Mouse (Mus musculus) T-helper 17 cell (primary cell): Measurements from ENCODE around the gene Trmt10c.
"Not testable (repeated sequence)": the region's sequence is repeated elsewhere in the genome, so short reads cannot be mapped to it uniquely, and the experiment has no call there.

ENCODE experiments used
- in situ Hi-C, 2 experiments: fragments of 300-600 bp; cut with MboI, MseI; formaldehyde crosslinking; loops; 1 replicate in 1 of 2; 2 replicates in 1 of 2; pipeline ENCODE4 v1.15.1; 2025; ENCODE audit warnings: high pct_unique_total_duplicates in 2 of 2

The Trmt10c gene

DNA sequence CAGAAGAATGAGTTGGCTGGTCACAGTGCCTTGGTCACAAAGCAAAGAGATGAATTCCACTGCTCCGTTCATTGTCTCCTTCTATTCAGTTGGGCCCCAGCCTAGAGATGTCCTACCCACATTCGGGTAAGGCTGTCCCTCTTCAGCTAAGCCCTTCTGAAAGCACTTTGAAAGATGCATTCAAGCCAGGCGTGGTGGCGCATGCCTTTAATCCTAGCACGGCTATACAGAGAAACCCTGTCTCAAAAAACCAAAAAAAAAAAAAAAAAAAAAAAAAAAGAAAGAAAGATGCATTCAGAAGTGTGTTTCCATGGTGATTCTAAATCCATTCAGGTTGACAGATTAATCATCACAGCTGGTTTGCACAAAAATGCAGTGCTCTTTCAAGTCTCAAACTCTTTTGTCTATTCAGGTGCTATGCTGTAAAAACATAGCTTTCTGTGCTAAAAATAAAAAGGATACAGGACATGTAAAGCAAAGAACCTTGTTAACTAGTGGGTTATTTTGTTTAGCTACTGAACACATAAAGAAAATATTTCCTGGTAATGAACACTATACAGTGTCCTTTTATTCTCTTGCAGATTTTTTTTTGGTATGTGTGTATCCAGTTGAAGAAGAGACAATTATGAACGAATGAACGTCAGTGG lies 19.4 kb upstream of the Trmt10c start:
- in situ Hi-C loops: no loop called here

DNA sequence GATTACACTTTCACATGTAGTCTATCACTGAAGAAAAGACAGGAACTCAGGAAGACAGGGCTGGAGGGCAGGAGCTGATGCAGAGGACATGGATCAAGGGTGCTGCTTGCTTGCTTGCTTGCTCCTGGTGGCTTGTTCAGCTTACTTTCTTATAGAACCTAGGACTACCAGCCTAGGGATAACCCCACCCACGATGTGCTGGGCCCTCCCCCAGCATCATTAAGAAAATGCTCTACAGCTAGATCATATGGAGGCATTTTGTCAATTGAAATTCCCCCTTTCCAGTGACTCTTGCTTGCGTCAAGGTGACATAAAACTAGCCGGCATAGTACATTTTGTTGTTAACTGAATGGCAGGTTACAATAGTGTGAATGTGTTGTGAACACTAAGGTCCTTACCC lies 18.3 kb upstream of the Trmt10c start:
- in situ Hi-C loops: no loop called here

DNA sequence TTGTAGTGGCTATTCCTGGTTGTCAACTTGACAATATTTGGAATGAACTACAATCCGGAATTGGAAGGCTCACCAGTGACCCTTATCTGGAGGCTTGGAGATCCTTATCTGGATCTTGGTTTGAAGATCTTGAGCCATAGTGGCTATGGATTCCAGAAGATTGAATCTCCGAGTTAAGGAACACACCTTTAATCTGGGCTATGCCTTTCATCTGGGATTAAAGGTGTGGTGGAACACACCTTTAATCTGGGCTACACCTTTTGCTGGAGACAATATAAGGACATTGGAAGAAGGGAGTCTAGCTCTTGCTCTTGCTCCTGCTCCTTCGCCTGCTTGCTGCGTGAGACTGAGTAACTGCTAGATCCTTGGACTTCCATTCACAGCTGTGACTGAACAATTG lies 10.4 kb upstream of the Trmt10c start, which contains the start of gene Senp7:
Senp7 (plus strand) TSS at position 301 of the 400 bp plus-strand sequence.
- in situ Hi-C loops: not testable (repeated sequence)

DNA sequence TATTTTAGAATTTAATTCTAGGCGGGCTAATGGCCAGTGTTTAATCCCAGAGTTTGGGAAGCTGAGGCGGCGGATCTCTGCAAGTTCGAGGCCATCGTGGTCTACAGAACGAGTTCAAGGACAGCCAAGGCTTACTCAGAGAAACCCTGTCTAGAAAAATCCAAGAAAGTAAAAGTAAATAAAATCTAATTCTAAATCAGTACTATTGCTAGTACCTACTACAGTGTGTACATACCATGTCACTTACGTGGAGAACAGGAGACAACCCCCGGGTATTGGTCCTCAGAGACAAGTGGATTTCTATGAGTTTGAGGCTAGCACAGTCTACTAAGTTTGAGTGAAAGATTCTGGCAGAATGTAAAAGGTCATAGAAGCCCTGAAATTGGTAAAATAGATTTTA lies 471 bp upstream of the Trmt10c start:
- in situ Hi-C loops: loop anchor here in 1 of 2 experiments (5.0 kb wide), 1 partner anchor 34 kb away; no protein-coding TSS in a partner anchor

DNA sequence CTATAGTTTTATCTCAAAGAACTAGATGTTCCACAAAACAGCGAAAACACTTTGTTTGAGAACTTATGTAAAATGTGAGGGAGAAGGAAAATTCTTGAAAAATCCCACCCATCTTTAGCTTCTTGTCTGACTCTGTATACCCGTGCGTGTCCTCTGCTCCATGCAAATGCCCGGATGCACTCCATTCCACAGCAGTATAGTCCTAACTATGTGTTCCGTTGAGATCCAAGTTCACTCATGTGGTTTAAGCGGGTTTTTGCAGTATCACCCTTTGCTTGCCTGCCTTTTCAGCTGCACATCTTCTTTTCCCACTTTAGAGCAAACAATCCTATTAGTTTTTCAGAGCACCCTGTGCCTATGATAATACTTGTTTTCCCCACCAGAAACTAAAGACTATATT lies 1.1 kb downstream of the Trmt10c start:
- in situ Hi-C loops: loop anchor here in 1 of 2 experiments (5.0 kb wide), 1 partner anchor 36 kb away; no protein-coding TSS in a partner anchor

DNA sequence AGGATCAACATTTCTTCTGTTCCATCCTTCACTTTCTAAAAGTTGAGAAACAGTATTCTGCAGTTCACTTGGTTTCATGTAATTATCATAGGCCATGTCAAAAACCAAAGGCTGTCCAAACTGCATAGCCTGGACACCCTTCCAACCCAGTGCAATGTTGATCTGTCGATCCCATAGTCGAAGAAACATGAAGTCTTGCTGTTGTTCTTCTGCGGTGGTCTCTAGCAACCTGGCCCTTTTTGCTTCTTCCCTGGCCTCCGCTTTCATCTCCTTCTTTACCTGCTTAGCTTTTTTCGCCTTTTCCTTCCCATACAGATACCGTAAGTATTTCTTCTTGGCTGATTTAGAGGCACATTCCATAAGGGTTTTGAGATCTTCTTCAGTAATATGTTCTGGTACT lies 3.1 kb downstream of the Trmt10c start:
- in situ Hi-C loops: no loop called here

DNA sequence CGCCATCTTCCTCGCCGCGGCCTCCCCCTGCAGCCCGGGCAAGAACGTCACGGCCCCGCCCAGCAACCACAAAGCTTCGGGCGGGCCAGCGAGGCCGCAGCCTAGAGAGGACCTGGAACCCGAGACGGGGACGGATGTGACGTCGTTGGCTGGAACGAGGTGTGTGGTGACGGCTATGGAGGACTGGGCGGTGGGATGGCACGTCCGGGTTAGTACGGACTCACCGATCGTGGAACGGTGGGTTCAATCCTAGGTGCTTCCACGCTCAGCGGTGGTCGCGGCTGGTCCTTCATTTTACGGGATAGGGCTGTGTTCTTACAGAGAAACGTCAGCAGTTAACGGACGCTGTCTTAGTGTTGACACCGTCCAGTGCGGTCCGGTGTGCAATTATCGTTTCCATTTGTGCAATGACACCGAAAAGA lies 7.9 kb downstream of the Trmt10c start, which contains the start of gene Pcnp:
Pcnp (minus strand) TSS at position 79 of the 422 bp plus-strand sequence.
- in situ Hi-C loops: loop anchor here (5.0 kb wide), 1 partner anchor 57 kb away; the partner anchor contains the start of gene Zbtb11 (in 2 of the 2)

DNA sequence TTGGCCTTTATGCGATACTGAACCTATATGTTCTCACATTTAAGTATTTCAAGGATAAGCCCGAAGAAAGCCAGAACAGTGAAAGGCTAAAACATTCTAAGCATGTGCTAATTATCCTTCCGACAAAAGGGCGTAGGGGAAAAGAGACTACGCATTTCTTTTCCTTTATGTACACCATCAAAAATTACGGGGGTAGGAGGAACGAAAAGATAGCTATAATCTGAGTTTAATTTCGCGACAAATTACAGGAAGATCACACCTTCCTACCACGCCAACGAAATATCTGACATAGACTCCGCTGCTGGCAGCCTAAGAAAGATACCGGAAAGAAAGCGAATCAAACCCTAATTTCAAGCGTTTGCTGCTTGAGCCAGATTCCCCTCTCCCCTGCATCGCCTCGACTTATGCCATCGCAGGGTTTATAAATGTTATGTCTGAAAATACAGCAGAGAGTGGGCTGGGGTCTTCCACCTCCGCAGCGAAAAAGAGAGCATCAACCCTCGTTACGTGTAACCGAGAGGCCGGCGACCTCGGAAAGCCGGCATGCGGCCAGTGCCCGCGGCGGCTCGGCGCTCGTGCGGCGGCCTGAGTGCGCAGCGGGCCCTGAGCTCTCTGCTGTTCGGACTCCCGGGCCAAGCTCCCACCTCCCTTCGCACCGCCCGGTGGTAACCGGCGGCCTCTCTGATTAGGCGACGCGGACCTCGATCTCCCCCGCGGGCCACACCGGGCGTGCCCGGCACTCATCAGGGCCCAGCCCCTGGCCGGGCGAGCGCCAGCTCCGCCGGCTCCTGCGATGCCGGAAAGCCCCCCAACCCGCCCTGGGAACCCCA lies 8.7 kb downstream of the Trmt10c start:
- in situ Hi-C loops: loop anchor here (5.0 kb wide), 1 partner anchor 57 kb away; the partner anchor contains the start of gene Zbtb11 (in 2 of the 2)

DNA sequence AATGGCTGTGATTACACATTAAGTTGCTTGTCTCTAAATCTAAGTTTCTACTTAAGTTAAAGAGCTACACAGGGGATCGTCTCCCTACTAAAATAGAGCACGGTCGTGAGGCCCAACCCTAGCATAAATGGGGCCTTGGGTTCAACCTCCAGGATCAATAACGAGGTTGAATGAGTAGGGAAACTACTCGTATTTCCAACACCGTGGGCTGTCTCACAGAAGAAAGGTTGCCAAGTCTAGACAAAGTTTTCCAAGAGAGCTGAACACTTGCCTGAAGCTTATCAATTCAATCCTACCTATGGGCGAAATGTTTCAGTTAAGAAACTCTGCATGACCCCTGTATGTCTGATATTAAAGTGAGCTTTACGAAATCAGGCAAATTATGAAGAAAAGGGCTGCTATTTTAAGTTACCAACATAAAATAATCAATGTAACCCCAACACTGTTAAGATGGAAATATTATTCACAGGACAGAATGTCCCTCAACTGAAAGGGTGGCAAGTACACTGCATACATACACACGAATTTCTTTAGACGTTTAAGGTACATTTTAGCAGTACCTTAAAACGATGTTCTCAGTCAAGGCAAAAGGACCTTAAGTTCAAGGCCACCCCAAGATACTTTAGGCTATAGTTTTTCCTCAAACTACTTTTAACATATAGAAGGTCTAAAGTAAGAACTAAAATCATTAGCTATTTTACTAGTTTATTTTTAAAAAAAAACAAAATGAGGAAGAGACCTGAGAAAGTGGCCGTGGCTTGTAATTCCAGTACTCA lies 9.6 kb downstream of the Trmt10c start:
- in situ Hi-C loops: loop anchor here (5.0 kb wide), 1 partner anchor 56 kb away; the partner anchor contains the start of gene Zbtb11 (in 2 of the 2)

DNA sequence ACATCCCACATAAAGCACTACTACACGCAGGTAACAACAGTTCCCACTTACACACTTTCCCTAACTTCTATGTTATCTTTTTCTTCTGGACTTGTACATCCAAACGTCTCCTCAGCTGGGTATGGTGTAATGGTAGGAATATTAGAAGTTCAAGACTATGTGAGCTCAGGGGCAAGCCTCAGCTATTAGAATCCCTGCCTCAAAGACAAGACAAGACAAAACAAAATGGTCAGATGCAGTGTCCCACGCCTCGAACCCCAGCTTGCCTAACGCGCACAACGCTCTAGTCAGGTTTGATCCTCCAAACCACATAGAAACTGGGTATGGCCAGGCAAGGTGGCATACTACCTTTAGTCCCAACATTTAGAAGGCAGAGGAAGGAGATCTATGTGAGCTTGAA lies 18.0 kb downstream of the Trmt10c start:
- in situ Hi-C loops: loop anchor here in 1 of 2 experiments (10.0 to 25.0 kb wide), 2 partner anchors 45 to 1118 kb away; no protein-coding TSS in a partner anchor

DNA sequence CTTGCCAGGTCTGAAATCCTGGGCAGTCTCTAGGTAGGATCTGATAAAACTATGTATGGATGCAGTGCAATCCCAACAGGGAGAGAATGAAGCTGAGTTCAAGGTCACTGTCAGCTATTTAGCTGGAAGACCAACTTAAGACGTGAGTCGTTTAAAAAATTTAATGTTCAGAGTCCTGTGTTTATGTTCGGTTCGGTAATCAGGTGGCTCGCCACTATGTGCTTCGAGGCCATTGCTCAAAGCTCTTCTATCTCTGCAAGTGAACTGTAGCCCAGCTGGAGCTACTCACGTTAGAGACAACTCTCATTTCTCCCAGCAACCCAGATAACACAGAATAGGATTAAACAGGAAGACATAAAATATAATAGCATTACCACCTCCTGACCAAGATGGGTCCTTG lies 23.5 kb downstream of the Trmt10c start:
- in situ Hi-C loops: loop anchor here in 1 of 2 experiments (10.0 to 25.0 kb wide), 2 partner anchors 51 to 1123 kb away; no protein-coding TSS in a partner anchor

DNA sequence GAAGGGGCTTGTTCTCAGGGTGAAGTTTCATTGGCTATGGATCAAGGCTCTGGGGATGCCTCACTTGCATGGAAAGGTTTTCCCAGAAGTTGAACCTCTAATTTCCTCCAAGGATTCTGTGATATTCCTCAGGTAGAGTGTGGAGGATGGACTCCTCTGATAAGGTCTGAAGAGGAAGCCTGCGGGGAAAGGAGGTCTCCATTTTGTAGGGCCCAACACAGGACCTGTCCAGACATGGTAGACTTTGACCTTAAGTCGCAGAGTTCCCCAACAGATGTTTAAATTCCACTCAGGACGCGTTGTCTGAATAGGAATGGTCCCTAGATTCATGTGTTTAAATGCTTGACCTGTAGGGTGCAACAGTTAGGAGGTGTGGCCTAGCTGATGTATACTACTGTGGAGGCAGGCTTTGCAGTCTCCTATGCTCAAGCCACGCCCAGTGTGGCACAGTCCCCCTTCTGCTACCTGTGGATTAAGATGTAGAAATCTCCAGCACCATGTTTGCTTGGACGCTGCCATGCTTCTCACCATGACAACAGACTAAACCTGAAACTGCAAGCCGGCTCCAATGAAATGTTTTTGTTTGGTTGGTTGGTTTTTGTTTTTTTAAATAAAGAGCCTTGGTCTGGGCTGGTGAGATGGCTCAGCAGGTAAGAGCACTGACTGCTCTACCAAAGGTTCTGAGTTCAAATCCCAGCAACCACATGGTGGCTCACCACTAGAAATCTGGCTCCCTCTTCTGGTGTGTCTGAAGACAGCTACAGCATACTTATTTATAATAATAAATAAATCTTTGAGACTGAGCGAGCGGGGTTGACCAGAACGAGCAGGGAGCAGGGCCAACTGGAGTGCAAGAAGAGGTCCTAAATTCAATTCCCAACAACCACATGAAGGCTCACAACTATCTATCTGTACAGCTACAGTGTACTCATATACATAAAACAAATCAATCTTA lies 24.6 kb downstream of the Trmt10c start:
- in situ Hi-C loops: loop anchor here in 1 of 2 experiments (10.0 to 25.0 kb wide), 2 partner anchors 52 to 1124 kb away; no protein-coding TSS in a partner anchor

DNA sequence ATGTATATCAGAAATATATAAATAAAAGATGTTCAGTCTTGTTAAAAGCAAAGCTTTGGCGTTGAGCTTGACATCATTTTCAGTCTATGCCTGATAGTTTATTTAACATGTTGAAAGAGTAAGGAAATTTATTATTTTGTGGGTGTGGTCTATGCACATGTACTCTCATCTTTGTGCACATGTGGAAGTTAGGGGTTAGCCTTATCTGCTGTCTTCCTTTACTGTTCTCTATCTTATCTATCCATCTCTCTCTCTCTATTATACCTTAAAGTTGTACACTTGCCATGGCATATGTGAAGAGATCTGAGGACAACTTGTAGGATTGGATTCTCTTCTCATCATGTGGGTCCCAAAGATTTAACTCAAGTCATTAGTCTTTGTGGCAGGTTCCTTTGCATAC lies 28.8 kb downstream of the Trmt10c start:
- in situ Hi-C loops: loop anchor here in 1 of 2 experiments (5.0 to 25.0 kb wide), 2 partner anchors 1128 to 1383 kb away; no protein-coding TSS in a partner anchor

DNA sequence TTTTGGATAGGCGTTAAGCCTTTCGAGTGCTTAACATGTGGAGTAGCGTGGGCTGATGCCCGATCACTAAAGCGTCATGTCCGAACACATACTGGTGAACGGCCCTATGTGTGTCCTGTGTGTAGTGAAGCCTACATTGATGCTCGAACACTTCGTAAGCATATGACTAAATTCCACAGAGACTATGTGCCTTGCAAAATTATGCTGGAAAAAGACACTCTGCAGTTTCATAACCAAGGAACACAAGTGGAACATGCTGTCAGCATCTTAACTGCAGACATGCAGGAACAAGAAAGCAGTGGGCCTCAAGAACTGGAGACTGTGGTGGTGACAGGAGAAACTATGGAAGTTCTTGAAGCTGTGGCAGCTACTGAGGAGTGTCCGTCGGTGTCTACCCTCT lies 30.8 kb downstream of the Trmt10c start:
- in situ Hi-C loops: loop anchor here in 1 of 2 experiments (5.0 to 25.0 kb wide), 2 partner anchors 1131 to 1386 kb away; no protein-coding TSS in a partner anchor

DNA sequence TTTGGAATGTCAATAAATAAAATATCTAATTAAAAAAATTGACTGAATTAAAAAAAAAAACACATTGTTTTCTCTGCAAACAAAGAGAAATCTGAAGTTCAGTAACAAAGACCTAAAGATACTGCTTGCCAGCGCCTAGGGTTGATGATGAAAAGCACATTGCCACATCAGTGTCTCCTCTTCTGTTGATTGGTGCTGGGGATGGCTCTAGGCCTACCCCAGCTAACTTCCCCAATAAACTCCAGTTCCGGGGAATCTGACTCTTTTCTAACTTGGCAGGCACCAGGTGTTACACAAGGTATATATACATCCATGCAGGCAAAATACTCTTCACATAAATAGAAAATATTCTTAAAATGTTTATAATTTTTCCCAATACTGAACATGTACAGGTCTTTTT lies 43.4 kb downstream of the Trmt10c start:
- in situ Hi-C loops: no loop called here

DNA sequence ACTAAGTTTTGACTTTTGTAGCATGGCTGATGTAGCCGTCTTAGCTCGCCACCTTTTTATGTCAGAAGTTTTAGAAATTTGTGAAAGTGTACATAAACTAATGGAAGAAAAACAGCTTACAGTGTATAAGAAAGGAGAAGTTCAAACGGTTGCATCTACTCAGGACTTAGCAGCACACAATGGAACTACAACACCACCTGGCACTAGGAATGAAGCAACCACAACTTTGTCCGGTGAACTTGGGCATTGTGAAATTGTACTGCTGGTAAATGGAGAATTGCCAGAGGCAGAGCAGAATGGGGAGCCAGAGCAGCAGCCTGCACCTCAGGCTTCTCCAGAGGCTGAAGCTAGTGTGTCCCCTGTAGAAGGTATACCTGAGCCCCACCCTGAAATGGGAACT lies 47.3 kb downstream of the Trmt10c start:
- in situ Hi-C loops: no loop called here

DNA sequence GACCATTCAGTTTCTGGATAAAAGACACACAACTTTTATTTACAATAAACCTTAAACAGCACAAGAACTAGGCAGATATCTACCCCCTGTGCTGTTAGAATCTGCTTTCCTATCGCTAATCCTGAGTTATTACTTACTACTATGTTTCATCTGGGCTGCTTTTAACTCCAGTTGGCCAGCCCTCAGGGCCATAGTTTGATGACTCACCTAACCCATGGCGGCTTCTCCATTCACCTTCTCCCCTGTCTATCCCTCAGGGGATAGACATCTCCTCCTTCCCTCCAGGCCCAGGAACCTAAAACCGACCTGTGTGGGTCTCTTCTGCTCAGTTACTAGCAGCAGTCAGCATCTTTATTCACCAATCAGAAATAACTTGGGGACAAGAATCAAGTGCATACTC lies 51.6 kb downstream of the Trmt10c start:
- in situ Hi-C loops: no loop called here
